Mouse (Mus musculus): ENCODE results near the gene Plekha5. TPM values are rescaled to one million over a fixed set of nuclear protein-coding genes. Genes with fewer than 3 reads are reported as not detected.

Plekha5 gene
- 54.8 and 56.6 TPM in 2 replicates for polyA plus RNA-seq (2012; rRNA removed)

DNA sequence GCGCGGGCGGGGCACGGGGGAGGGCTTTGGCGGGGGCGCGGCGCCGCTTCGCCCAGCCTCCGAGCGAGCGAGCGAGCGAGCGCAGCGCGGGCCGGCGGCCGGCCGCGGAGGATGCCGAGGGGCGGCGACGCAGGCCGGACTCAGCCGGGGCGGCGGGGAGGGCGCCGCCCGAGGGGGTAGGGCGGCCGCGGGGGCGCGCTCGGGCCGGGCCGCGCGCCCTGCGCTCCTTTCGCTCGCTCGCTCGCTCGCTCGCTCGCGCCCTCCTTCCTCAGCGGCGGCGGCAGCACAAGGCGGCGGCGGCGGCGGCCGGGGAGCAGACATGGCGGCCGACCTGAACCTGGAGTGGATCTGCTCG, at the start of gene Plekha5:
Gene Plekha5 (plus strand): TSS at position 209 of the 355 bp plus-strand sequence.
- no peaks in the 10 kb centered on the region for H3K36me3 ChIP-seq (ENCODE audit: control insufficient read depth, insufficient read depth, low read length)
- peak within 1 kb of the TSS; percentile 85 for H3K4me3 ChIP-seq (ENCODE audit: control insufficient read depth, low read depth, low read length)
- no peak within 1 kb of the TSS for H3K27ac ChIP-seq (ENCODE audit: control insufficient read depth, insufficient read depth, low read depth, low read length)
- H3K4me1 ChIP-seq (ENCODE audit: control insufficient read depth, insufficient read depth, low read length): peaks cover 8% of the 10 kb centered on the region
- H3K27me3 ChIP-seq (ENCODE audit: control insufficient read depth, insufficient read depth, low read length): no peaks in the 10 kb centered on the region
- TF ChIP-seq POLR2A (IDR thresholded peaks at IDR 0.05; ENCODE audit: control insufficient read depth, low read depth, low read length): peak; percentile 53; the same call in 1 of the 2 replicates
- no peak for TF ChIP-seq CTCF (IDR thresholded peaks at IDR 0.05; ENCODE audit: control insufficient read depth, insufficient read depth, insufficient replicate concordance, low read depth, low read length)

DNA sequence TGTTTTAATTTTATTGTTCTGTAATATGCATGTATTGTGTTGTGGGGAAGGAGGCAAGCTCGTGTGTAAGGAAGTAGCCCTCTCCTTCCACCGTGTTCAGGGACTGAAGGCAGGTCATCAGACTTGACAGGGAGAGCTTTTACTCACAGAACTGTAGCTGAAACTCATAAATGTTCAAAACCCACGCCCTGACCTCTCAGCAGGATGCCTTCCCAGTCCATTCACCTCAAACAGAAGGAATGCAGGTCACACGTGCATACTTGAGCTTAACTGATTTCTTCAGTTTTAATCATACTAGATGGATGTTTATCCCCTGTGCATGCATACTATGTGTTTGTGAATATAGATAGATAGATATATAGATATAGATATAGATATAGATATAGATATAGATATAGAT, 48.2 kb upstream of the Plekha5 start:
- Histone ChIP-seq H3K4me3 (ENCODE audit: control insufficient read depth, low read depth, low read length) (no peak overlapping the region), H3K27ac (ENCODE audit: control insufficient read depth, insufficient read depth, low read depth, low read length) (no peak overlapping the region), H3K36me3 (ENCODE audit: control insufficient read depth, insufficient read depth, low read length) (no peaks in the 10 kb centered on the region), H3K27me3 (ENCODE audit: control insufficient read depth, insufficient read depth, low read length) (no peaks in the 10 kb centered on the region), H3K4me1 (ENCODE audit: control insufficient read depth, insufficient read depth, low read length) (no peaks in the 10 kb centered on the region)
- TF ChIP-seq CTCF (IDR thresholded peaks at IDR 0.05; ENCODE audit: control insufficient read depth, insufficient read depth, insufficient replicate concordance, low read depth, low read length) (no peak), POLR2A (IDR thresholded peaks at IDR 0.05; ENCODE audit: control insufficient read depth, low read depth, low read length) (no peak)

DNA sequence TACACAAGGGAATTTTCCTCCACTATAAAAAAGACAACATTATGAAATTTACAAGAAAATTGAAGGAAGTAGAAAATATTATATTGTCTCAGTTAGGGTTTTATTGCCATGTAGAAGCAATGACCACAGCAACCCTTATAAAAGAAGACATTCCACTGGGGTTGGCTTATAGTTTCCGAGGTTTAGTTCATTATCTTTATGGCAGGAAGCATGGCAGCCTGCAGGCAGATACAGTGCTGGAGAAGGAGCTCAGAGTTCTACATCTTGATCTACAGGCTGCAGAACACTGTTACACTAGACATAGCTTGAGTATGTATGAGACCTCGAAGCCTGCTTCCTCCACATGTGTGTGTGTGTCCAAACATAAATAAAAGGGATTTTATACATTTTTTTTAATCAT, 43.3 kb upstream of the Plekha5 start:
- H3K4me3 ChIP-seq (ENCODE audit: control insufficient read depth, low read depth, low read length): no peak overlapping the region
- no peak overlapping the region for H3K27ac ChIP-seq (ENCODE audit: control insufficient read depth, insufficient read depth, low read depth, low read length)
- TF ChIP-seq POLR2A (IDR thresholded peaks at IDR 0.05; ENCODE audit: control insufficient read depth, low read depth, low read length) (no peak), CTCF (IDR thresholded peaks at IDR 0.05; ENCODE audit: control insufficient read depth, insufficient read depth, insufficient replicate concordance, low read depth, low read length) (no peak)
- H3K27me3 ChIP-seq (ENCODE audit: control insufficient read depth, insufficient read depth, low read length): no peaks in the 10 kb centered on the region
- H3K4me1 ChIP-seq (ENCODE audit: control insufficient read depth, insufficient read depth, low read length): peaks cover 1% of the 10 kb centered on the region
- no peaks in the 10 kb centered on the region for H3K36me3 ChIP-seq (ENCODE audit: control insufficient read depth, insufficient read depth, low read length)

DNA sequence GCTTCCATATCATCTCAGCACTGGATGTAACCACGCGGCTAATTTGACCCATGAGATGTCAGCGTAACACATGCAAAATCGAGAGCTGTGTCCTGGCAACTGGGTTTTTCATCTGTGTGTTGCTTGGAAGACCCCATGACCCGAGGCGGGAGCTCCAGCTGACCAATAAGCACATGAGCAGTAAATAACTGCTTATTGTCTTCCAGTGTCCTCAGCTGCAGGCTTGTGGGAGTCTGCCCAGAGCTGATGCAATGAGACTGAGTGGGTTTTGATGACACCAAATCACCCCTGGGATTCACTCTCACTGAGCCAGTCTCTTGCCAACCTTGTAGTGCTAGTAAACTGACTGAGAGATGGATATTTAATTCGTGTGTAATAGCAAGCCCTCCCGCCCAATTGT, 42.7 kb upstream of the Plekha5 start:
- Histone ChIP-seq H3K4me3 (ENCODE audit: control insufficient read depth, low read depth, low read length) (no peak overlapping the region), H3K4me1 (ENCODE audit: control insufficient read depth, insufficient read depth, low read length) (peaks cover 4% of the 10 kb centered on the region), H3K27ac (ENCODE audit: control insufficient read depth, insufficient read depth, low read depth, low read length) (no peak overlapping the region), H3K36me3 (ENCODE audit: control insufficient read depth, insufficient read depth, low read length) (no peaks in the 10 kb centered on the region), H3K27me3 (ENCODE audit: control insufficient read depth, insufficient read depth, low read length) (no peaks in the 10 kb centered on the region)
- TF ChIP-seq POLR2A (IDR thresholded peaks at IDR 0.05; ENCODE audit: control insufficient read depth, low read depth, low read length) (no peak), CTCF (IDR thresholded peaks at IDR 0.05; ENCODE audit: control insufficient read depth, insufficient read depth, insufficient replicate concordance, low read depth, low read length) (no peak)

DNA sequence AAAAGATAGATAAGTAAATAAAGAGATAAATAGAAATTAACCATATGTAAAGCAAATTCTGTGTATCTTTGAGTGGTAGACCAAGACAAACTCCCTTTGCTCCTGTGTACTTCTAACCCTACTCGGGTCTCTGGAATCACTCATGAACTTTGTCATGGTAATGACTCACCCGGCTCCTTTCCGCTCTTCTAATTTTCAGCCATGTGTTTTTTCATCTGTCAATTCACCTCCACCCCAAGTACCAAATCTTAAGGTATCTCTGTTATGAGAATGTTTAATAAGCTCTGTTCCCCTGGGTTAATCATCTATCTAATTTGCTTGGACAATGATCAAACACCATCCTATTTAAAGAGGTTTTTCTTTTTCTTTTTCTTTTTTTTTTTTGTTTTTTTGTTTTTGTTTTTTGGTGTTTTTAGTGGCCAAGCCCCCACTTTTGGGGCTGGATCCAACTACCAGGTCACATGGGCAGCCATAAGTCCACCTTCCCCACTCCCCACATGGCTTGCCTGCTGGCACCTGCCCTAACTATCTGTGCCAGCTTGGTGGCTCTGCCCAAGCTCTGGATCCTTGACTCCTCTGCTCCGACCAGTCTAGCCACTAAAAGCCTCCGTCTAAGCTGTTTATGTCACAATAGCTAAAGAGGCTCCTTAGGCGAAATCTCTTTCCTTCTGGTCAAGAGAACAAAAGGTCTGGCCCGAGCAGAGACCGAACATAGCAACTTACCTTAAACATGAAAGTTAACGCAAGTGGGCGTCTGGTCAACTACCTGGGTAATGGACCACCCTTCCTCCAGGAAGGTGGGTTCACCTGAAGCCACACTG, 40.1 kb upstream of the Plekha5 start:
- Histone ChIP-seq H3K4me3 (ENCODE audit: control insufficient read depth, low read depth, low read length) (no peak overlapping the region), H3K36me3 (ENCODE audit: control insufficient read depth, insufficient read depth, low read length) (no peaks in the 10 kb centered on the region), H3K4me1 (ENCODE audit: control insufficient read depth, insufficient read depth, low read length) (peaks cover 8% of the 10 kb centered on the region), H3K27ac (ENCODE audit: control insufficient read depth, insufficient read depth, low read depth, low read length) (no peak overlapping the region), H3K27me3 (ENCODE audit: control insufficient read depth, insufficient read depth, low read length) (no peaks in the 10 kb centered on the region)
- TF ChIP-seq POLR2A (IDR thresholded peaks at IDR 0.05; ENCODE audit: control insufficient read depth, low read depth, low read length): no peak
- TF ChIP-seq CTCF (IDR thresholded peaks at IDR 0.05; ENCODE audit: control insufficient read depth, insufficient read depth, insufficient replicate concordance, low read depth, low read length): no peak

DNA sequence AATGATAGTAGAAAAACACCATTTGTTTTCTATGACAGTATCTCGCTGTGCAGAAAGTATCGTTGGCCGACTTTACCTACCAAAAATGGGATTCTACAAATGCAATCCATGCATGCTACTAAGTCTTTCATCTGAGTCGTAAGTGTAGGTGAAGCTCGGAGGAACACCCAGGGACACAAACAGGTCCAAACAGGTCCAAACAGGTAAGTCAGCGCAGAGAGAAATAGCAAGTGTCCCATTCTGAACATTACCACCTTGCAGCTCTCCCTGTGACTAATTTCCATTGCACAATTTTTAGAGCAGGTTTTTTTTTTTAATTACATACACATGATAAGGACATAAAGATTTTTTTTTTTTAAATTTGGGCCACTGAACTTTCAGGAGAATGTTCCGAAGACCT, 27.2 kb upstream of the Plekha5 start:
- TF ChIP-seq POLR2A (IDR thresholded peaks at IDR 0.05; ENCODE audit: control insufficient read depth, low read depth, low read length) (no peak), CTCF (IDR thresholded peaks at IDR 0.05; ENCODE audit: control insufficient read depth, insufficient read depth, insufficient replicate concordance, low read depth, low read length) (no peak)
- no peaks in the 10 kb centered on the region for H3K36me3 ChIP-seq (ENCODE audit: control insufficient read depth, insufficient read depth, low read length)
- no peak overlapping the region for H3K27ac ChIP-seq (ENCODE audit: control insufficient read depth, insufficient read depth, low read depth, low read length)
- no peaks in the 10 kb centered on the region for H3K27me3 ChIP-seq (ENCODE audit: control insufficient read depth, insufficient read depth, low read length)
- no peak overlapping the region for H3K4me3 ChIP-seq (ENCODE audit: control insufficient read depth, low read depth, low read length)
- no peaks in the 10 kb centered on the region for H3K4me1 ChIP-seq (ENCODE audit: control insufficient read depth, insufficient read depth, low read length)

DNA sequence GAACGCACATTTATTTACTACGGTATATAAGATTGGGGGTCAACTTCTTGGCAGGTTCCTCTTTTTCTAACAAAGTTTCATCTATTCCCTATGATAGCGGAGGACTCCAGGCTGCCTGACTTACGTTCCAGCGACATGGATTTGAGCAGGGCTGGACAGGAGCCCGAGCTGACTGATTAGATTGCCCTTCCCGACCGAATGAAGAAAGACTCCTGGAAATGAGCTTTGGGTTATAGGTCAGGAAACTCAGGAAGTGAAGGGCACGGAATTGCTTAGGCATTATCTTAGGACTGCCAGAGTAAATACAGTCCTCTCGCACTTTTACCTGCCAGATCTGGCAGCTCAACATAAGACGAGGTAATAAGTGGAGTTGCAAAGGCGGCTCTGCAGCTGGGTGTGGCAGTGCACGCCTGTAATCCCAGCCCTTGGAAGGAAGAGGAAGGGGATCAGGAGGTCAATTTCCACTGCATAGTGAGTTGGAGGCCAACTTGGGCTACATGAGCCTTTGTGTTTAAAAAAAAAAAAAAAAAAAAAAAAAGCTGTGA, 21.0 kb upstream of the Plekha5 start:
- Histone ChIP-seq H3K27me3 (ENCODE audit: control insufficient read depth, insufficient read depth, low read length) (no peaks in the 10 kb centered on the region), H3K36me3 (ENCODE audit: control insufficient read depth, insufficient read depth, low read length) (no peaks in the 10 kb centered on the region), H3K27ac (ENCODE audit: control insufficient read depth, insufficient read depth, low read depth, low read length) (no peak overlapping the region), H3K4me3 (ENCODE audit: control insufficient read depth, low read depth, low read length) (no peak overlapping the region), H3K4me1 (ENCODE audit: control insufficient read depth, insufficient read depth, low read length) (no peaks in the 10 kb centered on the region; the same call in 1 of the 2 replicates)
- TF ChIP-seq POLR2A (IDR thresholded peaks at IDR 0.05; ENCODE audit: control insufficient read depth, low read depth, low read length) (no peak), CTCF (IDR thresholded peaks at IDR 0.05; ENCODE audit: control insufficient read depth, insufficient read depth, insufficient replicate concordance, low read depth, low read length) (no peak)

Measured in testis, adult 2 months (tissue).